Mouse (Mus musculus): ENCODE measurements around the gene Mrps36. TPM values are rescaled to one million over a fixed set of nuclear protein-coding genes. Genes with fewer than 3 reads are reported as not detected.

The Mrps36 gene
- polyA plus RNA-seq, 1 experiment from 2014 or later, result 163 TPM

GRCm38 (mm10) chr13:100687513-100687912 lies 56.9 kb downstream of the Mrps36 start:
- no peak for ATAC-seq (ENCODE audit: insufficient read depth, low FRiP score)
- H3K9ac ChIP-seq (ENCODE audit: low read length), result no peak overlapping the region
- no peaks in the 10 kb centered on the region for H3K27me3 ChIP-seq (ENCODE audit: control insufficient read depth, insufficient read depth, low read length)
- no peaks in the 10 kb centered on the region for H3K4me1 ChIP-seq (ENCODE audit: control insufficient read depth, insufficient read depth, low read length)
- no peaks in the 10 kb centered on the region for H3K9me3 ChIP-seq (replicated peaks; ENCODE audit: control insufficient read depth, low read length)
- no peak overlapping the region for H3K4me3 ChIP-seq (replicated peaks; ENCODE audit: low read length)
- 67% methylated on average over 7 of the region's 7 CpGs for WGBS
- H3K27ac ChIP-seq (ENCODE audit: low read length), result no peak overlapping the region
- no peaks in the 10 kb centered on the region for H3K36me3 ChIP-seq (ENCODE audit: control insufficient read depth, insufficient read depth, low read length)
- no peak overlapping the region for H3K4me2 ChIP-seq (ENCODE audit: low read depth, low read length)

Other genes starting within 250 kb of the Mrps36 start
- gene Ocln, start 191.9 kb downstream of the Mrps36 start, polyA plus RNA-seq (2015; fragmentation: Nextera tagmentation; extraction: Ambion mirVana), result 65.9 and 76.9 TPM in 2 replicates
- 19.0 and 21.6 TPM in 2 replicates for gene Marveld2, start 127.7 kb downstream of the Mrps36 start, polyA plus RNA-seq (2015; fragmentation: Nextera tagmentation; extraction: Ambion mirVana)
- gene Ak6, start 93.7 kb downstream of the Mrps36 start, polyA plus RNA-seq (2015; fragmentation: Nextera tagmentation; extraction: Ambion mirVana), result 221 and 225 TPM in 2 replicates
- gene Rad17, start 93.6 kb downstream of the Mrps36 start, polyA plus RNA-seq (2015; fragmentation: Nextera tagmentation; extraction: Ambion mirVana), result 19.0 and 21.2 TPM in 2 replicates
- 6.0 and 12.8 TPM in 2 replicates for gene Taf9, start 93.1 kb downstream of the Mrps36 start, polyA plus RNA-seq (2015; fragmentation: Nextera tagmentation; extraction: Ambion mirVana)
- gene Ccdc125, start 74.9 kb downstream of the Mrps36 start, polyA plus RNA-seq (2015; fragmentation: Nextera tagmentation; extraction: Ambion mirVana), result 8.1 and 8.4 TPM in 2 replicates
- 69.4 and 78.0 TPM in 2 replicates for gene Cdk7, start 13.7 kb downstream of the Mrps36 start, polyA plus RNA-seq (2015; fragmentation: Nextera tagmentation; extraction: Ambion mirVana)
- 24.9 and 25.7 TPM in 2 replicates for gene Cenph, start 31.2 kb upstream of the Mrps36 start, polyA plus RNA-seq (2015; fragmentation: Nextera tagmentation; extraction: Ambion mirVana)
- 173 and 187 TPM in 2 replicates for gene Ccnb1, start 41.9 kb upstream of the Mrps36 start, polyA plus RNA-seq (2015; fragmentation: Nextera tagmentation; extraction: Ambion mirVana)
- gene Slc30a5, start 88.8 kb upstream of the Mrps36 start, polyA plus RNA-seq (2015; fragmentation: Nextera tagmentation; extraction: Ambion mirVana), result 47.3 and 53.7 TPM in 2 replicates

Measured in stomach, embryonic 16.5 days (tissue).